Mouse (Mus musculus): ENCODE data around the gene H2afb1. TPM values are rescaled to one million over a fixed set of nuclear protein-coding genes. Genes with fewer than 3 reads are reported as not detected.
"Not testable (repeated sequence)": the region's sequence is repeated elsewhere in the genome, so short reads cannot be mapped to it uniquely, and the experiment has no call there.

H2afb1 gene
- total RNA-seq (2021), result not detected
- long read RNA-seq, experiment 1, result 0 reads
- long read RNA-seq, experiment 2, result 0 reads

DNA sequence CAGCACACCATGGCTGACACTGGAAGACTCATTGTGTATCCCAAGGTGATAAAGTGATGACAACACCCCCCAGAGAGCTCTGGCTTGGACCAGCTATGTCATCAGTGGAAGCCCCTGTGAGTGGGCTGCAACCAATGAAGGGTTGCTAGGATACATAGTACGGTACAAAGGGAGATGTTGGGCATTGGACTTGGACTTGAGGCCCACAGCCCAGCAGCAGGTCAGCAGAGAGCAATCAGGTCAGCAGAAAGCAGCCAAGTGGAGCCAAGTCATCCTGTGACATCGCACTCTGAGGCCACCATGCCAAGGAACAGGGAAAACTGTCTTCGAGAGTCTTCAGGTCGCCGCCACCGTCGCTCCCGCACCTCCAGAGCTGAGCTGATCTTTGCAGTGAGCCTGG lies at the start of gene H2afb1:
Gene H2afb1 (plus strand): TSS at position 301 of the 400 bp plus-strand sequence.
- intact Hi-C loops (cut with DNase I); DNase-seq: not testable (repeated sequence)

GRCm38 (mm10) chrX:117036085-117036484 lies 21.5 kb downstream of the H2afb1 start:
- no peak for DNase-seq
- intact Hi-C loops (cut with DNase I), result no loop called here

All from heart, postnatal 14 days (tissue).